Mouse (Mus musculus): ENCODE measurements around the gene Btn2a2. TPM values are rescaled to one million over a fixed set of nuclear protein-coding genes. Genes with fewer than 3 reads are reported as not detected.

The Btn2a2 gene
- polyA plus RNA-seq, 1 experiment from 2014 or later, result 1.3 TPM

GRCm38 (mm10) chr13:23505662-23506345, 17.1 kb upstream of the Btn2a2 start:
- no peak for ATAC-seq (ENCODE audit: insufficient number of reproducible peaks, low FRiP score, low TSS enrichment, low read depth)

DNA sequence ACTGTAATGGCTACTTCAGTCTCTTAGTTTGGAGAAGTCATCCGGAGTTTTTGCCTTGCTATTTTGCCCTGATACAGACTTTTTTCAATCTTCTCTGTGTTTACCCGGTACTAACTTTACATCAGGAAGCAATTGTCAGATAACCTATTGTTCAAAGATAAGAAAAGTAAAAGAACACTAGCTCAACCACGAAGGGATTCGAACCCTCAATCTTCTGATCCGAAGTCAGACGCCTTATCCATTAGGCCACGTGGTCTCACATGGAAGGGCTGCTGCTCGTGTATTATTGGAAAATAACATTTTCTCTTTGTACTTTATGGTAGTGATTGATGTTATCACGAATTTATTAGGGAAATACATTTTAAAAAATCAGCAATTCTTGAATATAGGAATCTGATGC, 15.1 kb upstream of the Btn2a2 start:
- Histone ChIP-seq H3K4me2 (ENCODE audit: low read depth, severe bottlenecking) (no peak overlapping the region; the same call in 1 of the 2 replicates), H3K9me3 (ENCODE audit: control insufficient read depth, low read length) (no peaks in the 10 kb centered on the region), H3K27ac (replicated peaks; ENCODE audit: low read depth, low read length) (no peak overlapping the region), H3K27me3 (ENCODE audit: control insufficient read depth, insufficient read depth, low read length) (no peaks in the 10 kb centered on the region), H3K4me1 (ENCODE audit: control insufficient read depth, insufficient read depth, low read length) (peaks cover 8% of the 10 kb centered on the region; the same call in 1 of the 2 replicates), H3K36me3 (ENCODE audit: control insufficient read depth, insufficient read depth, low read length) (no peaks in the 10 kb centered on the region), H3K9ac (ENCODE audit: low read length) (no peak overlapping the region), H3K4me3 (ENCODE audit: low read depth, low read length) (no peak overlapping the region)
- peak; percentile 81 for DNase-seq (ENCODE audit: low spot score)
- under 1% methylated on average over 9 of the region's 9 CpGs for WGBS
- 0 out of 2 replicates have a peak, but pooled peaks have one; percentile 46 for ATAC-seq (ENCODE audit: insufficient number of reproducible peaks, low FRiP score, low TSS enrichment, low read depth)

More at GRCm38 (mm10) chr13:23505662-23506345, 17.1 kb upstream of the Btn2a2 start:
- Histone ChIP-seq H3K4me1 (ENCODE audit: control insufficient read depth, insufficient read depth, low read length) (peaks cover 4% of the 10 kb centered on the region; the same call in 1 of the 2 replicates), H3K27me3 (ENCODE audit: control insufficient read depth, insufficient read depth, low read length) (no peaks in the 10 kb centered on the region), H3K9me3 (ENCODE audit: control insufficient read depth, low read length) (no peaks in the 10 kb centered on the region), H3K4me2 (ENCODE audit: low read depth, severe bottlenecking) (peak overlapping the region; percentile 32), H3K4me3 (ENCODE audit: low read depth, low read length) (peak overlapping the region; percentile 9), H3K9ac (ENCODE audit: low read length) (no peak overlapping the region), H3K27ac (replicated peaks; ENCODE audit: low read depth, low read length) (no peak overlapping the region), H3K36me3 (ENCODE audit: control insufficient read depth, insufficient read depth, low read length) (no peaks in the 10 kb centered on the region)
- WGBS, result 3% methylated on average over 14 of the region's 14 CpGs
- DNase-seq (ENCODE audit: low spot score), result peak; percentile 63

- no peak overlapping the region for H3K4me3 ChIP-seq (ENCODE audit: low read depth, low read length)
- H3K4me2 ChIP-seq (ENCODE audit: low read depth, severe bottlenecking), result no peak overlapping the region
- ATAC-seq (ENCODE audit: insufficient number of reproducible peaks, low FRiP score, low TSS enrichment, low read depth), result no peak
- DNase-seq (ENCODE audit: low spot score), result no peak
- 43% methylated on average over 4 of the region's 4 CpGs for WGBS
- H3K27ac ChIP-seq (replicated peaks; ENCODE audit: low read depth, low read length), result no peak overlapping the region
- H3K27me3 ChIP-seq (ENCODE audit: control insufficient read depth, insufficient read depth, low read length), result no peaks in the 10 kb centered on the region
- no peak overlapping the region for H3K9ac ChIP-seq (ENCODE audit: low read length)
- no peaks in the 10 kb centered on the region for H3K9me3 ChIP-seq (ENCODE audit: control insufficient read depth, low read length)
- no peaks in the 10 kb centered on the region for H3K36me3 ChIP-seq (ENCODE audit: control insufficient read depth, insufficient read depth, low read length)
- peaks cover 8% of the 10 kb centered on the region; the same call in 1 of the 2 replicates for H3K4me1 ChIP-seq (ENCODE audit: control insufficient read depth, insufficient read depth, low read length)
Observed at GRCm38 (mm10) chr13:23502916-23503315, 14.3 kb upstream of the Btn2a2 start.

DNA sequence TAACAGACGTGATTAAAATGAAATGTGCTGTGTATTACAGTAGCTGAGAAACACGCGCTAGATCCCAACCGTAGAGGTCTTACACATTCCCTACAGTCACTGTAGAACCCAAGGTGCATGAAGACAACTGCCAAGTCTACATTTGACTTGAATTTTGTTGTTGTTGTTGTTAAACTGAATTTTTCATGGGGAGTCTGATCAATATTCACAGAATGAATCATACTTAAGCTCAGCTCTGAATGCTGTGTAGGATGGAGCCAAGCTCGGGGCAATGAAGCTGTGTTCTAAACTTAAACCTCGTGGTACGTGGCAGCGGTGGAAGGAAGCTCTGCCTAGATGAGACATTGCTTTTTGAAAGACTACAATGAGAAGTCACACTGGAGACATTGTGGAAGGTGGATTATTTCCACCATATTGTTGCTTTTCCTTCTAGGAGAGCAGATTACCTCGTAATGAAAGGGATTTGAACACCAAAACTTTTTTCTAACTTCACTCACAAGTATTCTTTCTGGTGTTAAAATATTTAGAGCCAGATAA, 13.4 kb upstream of the Btn2a2 start:
- Histone ChIP-seq H3K9me3 (ENCODE audit: control insufficient read depth, low read length) (no peaks in the 10 kb centered on the region), H3K9ac (ENCODE audit: low read length) (no peak overlapping the region), H3K27me3 (ENCODE audit: control insufficient read depth, insufficient read depth, low read length) (no peaks in the 10 kb centered on the region), H3K4me2 (ENCODE audit: low read depth, severe bottlenecking) (peak overlapping the region; percentile 25), H3K4me1 (ENCODE audit: control insufficient read depth, insufficient read depth, low read length) (peaks cover 8% of the 10 kb centered on the region; the same call in 1 of the 2 replicates), H3K4me3 (ENCODE audit: low read depth, low read length) (no peak overlapping the region; the same call in 1 of the 2 replicates), H3K27ac (replicated peaks; ENCODE audit: low read depth, low read length) (no peak overlapping the region), H3K36me3 (ENCODE audit: control insufficient read depth, insufficient read depth, low read length) (no peaks in the 10 kb centered on the region)
- WGBS, result 34% methylated on average over 9 of the region's 9 CpGs
- DNase-seq (ENCODE audit: low spot score) (no peak), ATAC-seq (ENCODE audit: insufficient number of reproducible peaks, low FRiP score, low TSS enrichment, low read depth) (no peak)

DNA sequence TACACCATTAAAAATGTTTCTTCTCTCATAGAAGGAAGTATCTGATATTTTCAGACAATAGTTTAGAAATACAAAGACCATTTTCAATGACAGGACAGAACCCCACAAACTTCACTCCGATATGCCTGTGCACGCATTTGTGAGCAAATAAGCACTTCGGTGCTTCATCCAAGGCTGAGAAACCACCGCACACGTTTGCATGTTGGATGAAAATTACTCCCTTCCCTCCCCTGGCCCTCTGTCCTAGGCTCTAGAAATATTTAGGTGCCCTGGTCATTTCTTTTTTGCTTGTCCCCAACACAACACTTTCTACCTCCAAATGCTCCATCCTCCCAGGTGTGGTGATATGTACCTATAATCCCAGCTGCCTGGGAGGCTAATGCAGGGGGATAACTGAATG, 12.9 kb upstream of the Btn2a2 start:
- peaks cover 8% of the 10 kb centered on the region; the same call in 1 of the 2 replicates for H3K4me1 ChIP-seq (ENCODE audit: control insufficient read depth, insufficient read depth, low read length)
- H3K36me3 ChIP-seq (ENCODE audit: control insufficient read depth, insufficient read depth, low read length), result no peaks in the 10 kb centered on the region
- H3K9me3 ChIP-seq (ENCODE audit: control insufficient read depth, low read length), result no peaks in the 10 kb centered on the region
- no peaks in the 10 kb centered on the region for H3K27me3 ChIP-seq (ENCODE audit: control insufficient read depth, insufficient read depth, low read length)
- DNase-seq (ENCODE audit: low spot score) (no peak), ATAC-seq (ENCODE audit: insufficient number of reproducible peaks, low FRiP score, low TSS enrichment, low read depth) (no peak)
- 12% methylated on average over 5 of the region's 5 CpGs for WGBS
- H3K9ac ChIP-seq (ENCODE audit: low read length), result no peak overlapping the region
- no peak overlapping the region; the same call in 1 of the 2 replicates for H3K4me3 ChIP-seq (ENCODE audit: low read depth, low read length)
- H3K4me2 ChIP-seq (ENCODE audit: low read depth, severe bottlenecking), result peak overlapping the region; percentile 25
- no peak overlapping the region for H3K27ac ChIP-seq (replicated peaks; ENCODE audit: low read depth, low read length)

- H3K4me3 ChIP-seq (ENCODE audit: low read depth, low read length), result no peak overlapping the region; the same call in 1 of the 2 replicates
- H3K9ac ChIP-seq (ENCODE audit: low read length), result no peak overlapping the region
- no peaks in the 10 kb centered on the region for H3K27me3 ChIP-seq (ENCODE audit: control insufficient read depth, insufficient read depth, low read length)
- peak; percentile 54; the same call in 1 of the 2 replicates for ATAC-seq (ENCODE audit: insufficient number of reproducible peaks, low FRiP score, low TSS enrichment, low read depth)
- peaks cover 8% of the 10 kb centered on the region; the same call in 1 of the 2 replicates for H3K4me1 ChIP-seq (ENCODE audit: control insufficient read depth, insufficient read depth, low read length)
- DNase-seq (ENCODE audit: low spot score), result peak; percentile 91
- no peaks in the 10 kb centered on the region for H3K36me3 ChIP-seq (ENCODE audit: control insufficient read depth, insufficient read depth, low read length)
- H3K4me2 ChIP-seq (ENCODE audit: low read depth, severe bottlenecking), result peak overlapping the region; percentile 25; the same call in 1 of the 2 replicates
- 2% methylated on average over 17 of the region's 17 CpGs for whole genome bisulfite sequencing
- H3K27ac ChIP-seq (replicated peaks; ENCODE audit: low read depth, low read length), result no peak overlapping the region
- H3K9me3 ChIP-seq (ENCODE audit: control insufficient read depth, low read length), result no peaks in the 10 kb centered on the region
Observed at GRCm38 (mm10) chr13:23500424-23501200, 12.0 kb upstream of the Btn2a2 start.

DNA sequence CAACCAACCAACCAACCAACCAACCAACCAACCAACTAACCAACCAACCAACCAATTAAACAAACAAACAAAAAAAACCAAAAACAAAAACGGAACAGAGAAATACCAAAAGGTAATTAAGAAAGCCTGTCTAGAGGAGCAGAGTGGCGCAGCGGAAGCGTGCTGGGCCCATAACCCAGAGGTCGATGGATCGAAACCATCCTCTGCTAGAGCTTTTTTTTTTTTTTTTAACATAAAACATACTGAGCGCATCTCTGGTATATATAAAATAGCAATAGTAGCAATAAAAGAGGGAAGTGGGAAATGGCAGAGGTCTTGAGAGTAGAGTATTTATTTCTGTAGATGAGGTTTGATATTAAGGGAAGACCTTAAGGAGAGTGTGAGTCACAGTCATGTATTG, 11.3 kb upstream of the Btn2a2 start:
- no peaks in the 10 kb centered on the region for H3K9me3 ChIP-seq (ENCODE audit: control insufficient read depth, low read length)
- 6% methylated on average over 7 of the region's 7 CpGs for WGBS
- no peak overlapping the region for H3K9ac ChIP-seq (ENCODE audit: low read length)
- H3K4me2 ChIP-seq (ENCODE audit: low read depth, severe bottlenecking), result no peak overlapping the region
- no peak overlapping the region for H3K4me3 ChIP-seq (ENCODE audit: low read depth, low read length)
- ATAC-seq (ENCODE audit: insufficient number of reproducible peaks, low FRiP score, low TSS enrichment, low read depth), result no peak
- H3K4me1 ChIP-seq (ENCODE audit: control insufficient read depth, insufficient read depth, low read length), result peaks cover 4% of the 10 kb centered on the region; the same call in 1 of the 2 replicates
- H3K36me3 ChIP-seq (ENCODE audit: control insufficient read depth, insufficient read depth, low read length), result no peaks in the 10 kb centered on the region
- H3K27ac ChIP-seq (replicated peaks; ENCODE audit: low read depth, low read length), result no peak overlapping the region
- no peak for DNase-seq (ENCODE audit: low spot score)
- H3K27me3 ChIP-seq (ENCODE audit: control insufficient read depth, insufficient read depth, low read length), result no peaks in the 10 kb centered on the region

GRCm38 (mm10) chr13:23498653-23499052, 10.0 kb upstream of the Btn2a2 start:
- peak overlapping the region; percentile 44 for H3K4me2 ChIP-seq (ENCODE audit: low read depth, severe bottlenecking)
- H3K27me3 ChIP-seq (ENCODE audit: control insufficient read depth, insufficient read depth, low read length), result no peaks in the 10 kb centered on the region
- peak overlapping the region; percentile 15 for H3K4me3 ChIP-seq (ENCODE audit: low read depth, low read length)
- H3K9me3 ChIP-seq (ENCODE audit: control insufficient read depth, low read length), result no peaks in the 10 kb centered on the region
- H3K27ac ChIP-seq (replicated peaks; ENCODE audit: low read depth, low read length), result peak overlapping the region; percentile 55; the same call in 1 of the 2 replicates
- DNase-seq (ENCODE audit: low spot score) (peak; percentile 66), ATAC-seq (ENCODE audit: insufficient number of reproducible peaks, low FRiP score, low TSS enrichment, low read depth) (peak; percentile 64)
- H3K9ac ChIP-seq (ENCODE audit: low read length), result no peak overlapping the region
- H3K36me3 ChIP-seq (ENCODE audit: control insufficient read depth, insufficient read depth, low read length), result no peaks in the 10 kb centered on the region
- peaks cover 4% of the 10 kb centered on the region; the same call in 1 of the 2 replicates for H3K4me1 ChIP-seq (ENCODE audit: control insufficient read depth, insufficient read depth, low read length)
- 1% methylated on average over 10 of the region's 10 CpGs for WGBS

Data from limb, embryonic 11.5 days (tissue).